Mouse (Mus musculus) CH12.LX (cell line): ENCODE measurements around the gene Hpcal4. TPM values are rescaled to one million over a fixed set of nuclear protein-coding genes. Genes with fewer than 3 reads are reported as not detected.

Experiments
- polyA plus RNA-seq: library from polyadenylated mRNA; unstranded; fragments of >175 nt; gene quantifications from 2 replicates; pipeline ENCODE4 v1.2.1, GENCODE M21; 2012; ENCODE audit warnings: low read depth; ENCODE audit not compliant: insufficient read length
- total RNA-seq, 2 experiments: library from RNA; depleted of rRNA; stranded (reverse); fragments of 300-350 nt in 1 of 2; fragments of >200 nt in 1 of 2; gene quantifications; 2 replicates each; pipeline ENCODE4 v1.2.3; 2012 to 2014

Hpcal4 gene
- total and polyA plus RNA-seq, 3 experiments, result not detected

Other genes with a start within 250 kb of the Hpcal4 start
- gene Mfsd2a, start 222.0 kb upstream of the Hpcal4 start, total RNA-seq (2012; rRNA removed), result 17.3 and 29.8 TPM in 2 replicates
- 15.2 and 18.3 TPM in 2 replicates for gene Mfsd2a, start 222.0 kb upstream of the Hpcal4 start, total RNA-seq (2014; rRNA removed)
- 13.0 and 17.4 TPM in 2 replicates for gene Mfsd2a, start 222.0 kb upstream of the Hpcal4 start, polyA plus RNA-seq
- gene Mycl, start 187.6 kb upstream of the Hpcal4 start, total RNA-seq (2012; rRNA removed), result 0.46 and 0.51 TPM in 2 replicates
- gene Mycl, start 187.6 kb upstream of the Hpcal4 start, total RNA-seq (2014; rRNA removed), result 0.38 and 0.41 TPM in 2 replicates
- gene Mycl, start 187.6 kb upstream of the Hpcal4 start, polyA plus RNA-seq, result 0.44 and 0.65 TPM in 2 replicates
- gene Trit1, start 166.6 kb upstream of the Hpcal4 start, total RNA-seq (2012; rRNA removed), result 17.7 and 18.9 TPM in 2 replicates
- gene Trit1, start 166.6 kb upstream of the Hpcal4 start, total RNA-seq (2014; rRNA removed), result 21.3 and 21.9 TPM in 2 replicates
- gene Trit1, start 166.6 kb upstream of the Hpcal4 start, polyA plus RNA-seq, result 19.8 and 22.2 TPM in 2 replicates
- not detected in 2 replicates for gene Bmp8b, start 78.1 kb upstream of the Hpcal4 start, total RNA-seq (2012; rRNA removed)
- gene Bmp8b, start 78.1 kb upstream of the Hpcal4 start, total RNA-seq (2014; rRNA removed), result not detected in 2 replicates
- 0.12 TPM in 1 of 2 replicates, not detected in the other for gene Bmp8b, start 78.1 kb upstream of the Hpcal4 start, polyA plus RNA-seq
- gene Oxct2b, start 67.0 kb upstream of the Hpcal4 start, total RNA-seq (2012; rRNA removed), result not detected in 2 replicates
- not detected in 2 replicates for gene Oxct2b, start 67.0 kb upstream of the Hpcal4 start, total RNA-seq (2014; rRNA removed)
- not detected in 2 replicates for gene Oxct2b, start 67.0 kb upstream of the Hpcal4 start, polyA plus RNA-seq
- 86.8 and 94.0 TPM in 2 replicates for gene Ppie, start 43.3 kb upstream of the Hpcal4 start, total RNA-seq (2012; rRNA removed)
- 84.5 and 89.4 TPM in 2 replicates for gene Ppie, start 43.3 kb upstream of the Hpcal4 start, total RNA-seq (2014; rRNA removed)
- 68.3 and 69.7 TPM in 2 replicates for gene Ppie, start 43.3 kb upstream of the Hpcal4 start, polyA plus RNA-seq
- gene Nt5c1a, start 18.3 kb downstream of the Hpcal4 start, total RNA-seq (2012; rRNA removed), result not detected in 2 replicates
- not detected in 2 replicates for gene Nt5c1a, start 18.3 kb downstream of the Hpcal4 start, total RNA-seq (2014; rRNA removed)
- not detected in 2 replicates for gene Nt5c1a, start 18.3 kb downstream of the Hpcal4 start, polyA plus RNA-seq
- gene Heyl, start 50.3 kb downstream of the Hpcal4 start, total RNA-seq (2012; rRNA removed), result not detected in 2 replicates
- gene Heyl, start 50.3 kb downstream of the Hpcal4 start, total RNA-seq (2014; rRNA removed), result not detected in 2 replicates
- not detected in 2 replicates for gene Heyl, start 50.3 kb downstream of the Hpcal4 start, polyA plus RNA-seq
- gene Pabpc4, start 79.1 kb downstream of the Hpcal4 start, total RNA-seq (2012; rRNA removed), result 318 and 326 TPM in 2 replicates
- gene Pabpc4, start 79.1 kb downstream of the Hpcal4 start, total RNA-seq (2014; rRNA removed), result 206 and 207 TPM in 2 replicates
- 370 and 444 TPM in 2 replicates for gene Pabpc4, start 79.1 kb downstream of the Hpcal4 start, polyA plus RNA-seq
- 0.08 TPM in 2 replicates for gene Oxct2a, start 140.4 kb downstream of the Hpcal4 start, total RNA-seq (2012; rRNA removed)
- gene Oxct2a, start 140.4 kb downstream of the Hpcal4 start, total RNA-seq (2014; rRNA removed), result not detected in 2 replicates
- 0.18 TPM in 1 of 2 replicates, not detected in the other for gene Oxct2a, start 140.4 kb downstream of the Hpcal4 start, polyA plus RNA-seq
- gene Bmp8a, start 160.0 kb downstream of the Hpcal4 start, total RNA-seq (2012; rRNA removed), result 0.68 and 0.71 TPM in 2 replicates
- gene Bmp8a, start 160.0 kb downstream of the Hpcal4 start, total RNA-seq (2014; rRNA removed), result 0.26 and 0.30 TPM in 2 replicates
- gene Bmp8a, start 160.0 kb downstream of the Hpcal4 start, polyA plus RNA-seq, result 0.76 and 0.86 TPM in 2 replicates